Mouse (Mus musculus): Measurements from ENCODE around the gene Dmxl2.

Dmxl2 gene

GRCm38 (mm10) chr9:54316363-54316762 lies 185.1 kb downstream of the Dmxl2 start:
- no peak for DNase-seq (ENCODE audit: low read depth)

All from c-Kit-positive CD71-negative TER-119-negative erythroid progenitor cells, embryonic 14.5 days (primary cell).